Mouse (Mus musculus) forebrain, postnatal 0 days (tissue): ENCODE data around the gene St7l. TPM values are rescaled to one million over a fixed set of nuclear protein-coding genes. Genes with fewer than 3 reads are reported as not detected.

Experiments used
- ATAC-seq: fragments of 200-750 bp; cut with Nextera tagmentation; 2 replicates; pipeline ENCODE4 v1.8.0; 2017; ENCODE audit warnings: mild to moderate bottlenecking, moderate library complexity
- DNase-seq: peaks from one replicate; pipeline ENCODE4 v3.0.0-alpha.2; 2015
- H3K27ac ChIP-seq: fragments of 300-500 bp; sonication (generic); 2 replicates; pipeline ENCODE4 v1.5.1; 2014; ENCODE audit warnings: low read depth, mild to moderate bottlenecking, antibody characterized with exemption, low read length, moderate library complexity, mixed read lengths
- H3K27me3 ChIP-seq: fragments of 300-500 bp; sonication (generic); 2 replicates; pipeline ENCODE4 v1.6.1; 2014; ENCODE audit warnings: mild to moderate bottlenecking, low read length, mixed read lengths; ENCODE audit not compliant: insufficient read depth
- H3K36me3 ChIP-seq: fragments of 300-500 bp; sonication (generic); 2 replicates; pipeline ENCODE4 v1.6.1; 2014; ENCODE audit warnings: mild to moderate bottlenecking, moderate library complexity; ENCODE audit not compliant: insufficient read depth
- H3K4me1 ChIP-seq: fragments of 300-500 bp; sonication (generic); 2 replicates; pipeline ENCODE4 v1.6.1; 2014; ENCODE audit warnings: antibody characterized with exemption; ENCODE audit not compliant: insufficient read depth
- H3K4me2 ChIP-seq: fragments of 300-500 bp; sonication (generic); 2 replicates; pipeline ENCODE4 v1.6.1; 2014; ENCODE audit warnings: low read depth, mild to moderate bottlenecking, moderate library complexity
- H3K4me3 ChIP-seq: fragments of 300-500 bp; sonication (generic); 2 replicates; pipeline ENCODE4 v1.5.1; 2014; ENCODE audit warnings: low read depth, low read length, mixed read lengths
- H3K9ac ChIP-seq: fragments of 300-500 bp; sonication (generic); 2 replicates; pipeline ENCODE4 v1.6.1; 2014; ENCODE audit warnings: mild to moderate bottlenecking
- H3K9me3 ChIP-seq: fragments of 300-500 bp; sonication (generic); 2 replicates; pipeline ENCODE4 v1.6.1; 2016; ENCODE audit warnings: low read length
- CTCF ChIP-seq: sonication (generic); IDR thresholded peaks from 2 replicates; pipeline ENCODE4 v1.5.1; 2016; ENCODE audit warnings: antibody characterized with exemption, control low read depth, low read depth
- WGBS: fragments of 180-500 bp; shearing (Covaris S2); extraction: QIAGEN DNeasy Blood & Tissue Kit; methylation state at CpG from one replicate; pipeline ENCODE4 v1.1.7; 2014; 5-methylcytosine and 5-hydroxymethylcytosine counted together
- polyA plus RNA-seq: library from polyadenylated mRNA; unstranded; fragments of >200 nt; fragmentation: Nextera tagmentation; extraction: Ambion mirVana; gene quantifications from 2 replicates; pipeline ENCODE4 v1.2.1, GENCODE M21; 2015
- total RNA-seq: library from RNA; depleted of rRNA; stranded (reverse); fragments of >200 nt; gene quantifications from 2 replicates; pipeline ENCODE4 v1.2.3, GENCODE M21; 2014

The St7l gene
- total and polyA plus RNA-seq, 2 experiments from 2014 or later, result 35.4 to 46.5 TPM

DNA sequence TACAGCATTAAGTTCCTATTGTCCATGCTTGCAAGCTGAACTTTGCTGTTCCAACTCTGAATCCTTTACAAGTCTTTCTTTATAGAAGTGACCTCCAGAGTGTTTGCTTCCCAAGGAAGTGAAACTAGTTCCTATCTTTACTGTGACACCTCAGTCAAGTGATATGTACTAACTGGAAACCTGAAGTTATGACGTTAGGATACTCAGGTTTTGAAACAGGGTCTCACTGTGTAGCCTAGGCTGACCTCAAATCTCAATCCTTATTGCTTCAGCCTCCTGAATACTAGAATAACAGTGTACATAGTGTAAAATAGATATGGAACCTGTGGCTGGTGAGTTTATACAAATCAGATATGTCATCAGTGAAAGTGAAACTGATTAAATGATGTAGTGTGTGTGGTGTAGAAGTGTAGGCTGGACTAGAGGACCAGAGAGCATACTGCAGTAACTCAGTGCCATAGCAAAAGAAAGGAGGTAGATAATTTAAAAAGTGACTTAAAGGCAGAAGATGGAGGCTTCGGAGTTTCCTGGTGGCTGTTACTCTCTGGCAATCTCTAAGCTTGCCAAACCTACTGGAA, 74.0 kb downstream of the St7l start:
- no peak overlapping the region for H3K4me3 ChIP-seq
- no peak overlapping the region for H3K9ac ChIP-seq
- H3K4me1 ChIP-seq, result no peaks in the 10 kb centered on the region
- TF ChIP-seq CTCF, result no peak
- 87% methylated on average over 2 of the region's 2 CpGs for WGBS
- no peak overlapping the region for H3K27ac ChIP-seq
- no peaks in the 10 kb centered on the region for H3K9me3 ChIP-seq
- H3K36me3 ChIP-seq, result peaks cover 13% of the 10 kb centered on the region; the same call in 1 of the 2 replicates
- ATAC-seq (no peak), DNase-seq (no peak)
- H3K4me2 ChIP-seq, result no peak overlapping the region
- H3K27me3 ChIP-seq, result no peaks in the 10 kb centered on the region

DNA sequence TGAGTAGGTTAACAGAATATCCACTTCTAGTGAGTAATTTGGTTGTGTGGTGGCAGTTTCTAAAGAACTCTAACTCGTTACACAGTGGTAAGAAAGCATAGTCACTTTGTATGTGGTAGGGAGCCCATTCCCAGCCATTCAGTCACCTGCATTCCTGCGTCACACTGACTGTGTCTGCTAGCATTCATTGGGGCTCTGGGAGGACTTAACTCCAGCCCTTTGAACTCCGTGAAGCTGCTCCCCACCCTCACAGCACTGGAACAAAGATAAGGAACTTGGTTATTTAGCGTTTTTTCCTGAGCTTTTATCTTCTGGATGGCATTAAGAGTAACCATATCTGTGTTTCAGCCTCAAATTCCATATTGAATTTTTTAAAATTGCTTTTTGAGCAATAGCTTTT, 74.5 kb downstream of the St7l start:
- ATAC-seq (no peak), DNase-seq (no peak)
- Histone ChIP-seq H3K9ac (no peak overlapping the region), H3K36me3 (peaks cover 15% of the 10 kb centered on the region; the same call in 1 of the 2 replicates), H3K27me3 (no peaks in the 10 kb centered on the region), H3K4me2 (no peak overlapping the region), H3K4me3 (no peak overlapping the region), H3K4me1 (no peaks in the 10 kb centered on the region), H3K9me3 (no peaks in the 10 kb centered on the region), H3K27ac (no peak overlapping the region)
- WGBS, result 25% methylated on average over 4 of the region's 4 CpGs
- no peak for TF ChIP-seq CTCF

DNA sequence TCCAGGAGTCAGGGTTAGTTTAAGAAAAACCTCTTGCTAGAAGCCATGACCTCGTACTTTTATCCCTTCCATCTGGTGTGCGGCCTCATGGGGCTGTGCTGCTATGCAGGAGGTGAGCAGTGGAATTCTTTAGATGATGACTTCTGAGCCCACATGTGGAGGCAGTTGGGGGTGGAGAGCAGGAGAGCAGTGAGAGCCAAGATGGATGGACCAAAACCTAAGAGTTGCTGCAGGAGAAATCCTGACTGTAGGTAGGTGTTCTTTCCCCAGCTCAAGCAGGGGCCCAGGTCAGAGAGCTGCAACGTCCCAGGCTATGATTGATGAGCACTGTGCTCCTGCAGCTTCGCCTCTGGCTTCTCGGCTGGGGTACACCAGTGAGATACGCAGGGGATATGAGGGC, 76.9 kb downstream of the St7l start:
- TF ChIP-seq CTCF, result no peak
- no peaks in the 10 kb centered on the region for H3K4me1 ChIP-seq
- H3K27me3 ChIP-seq, result no peaks in the 10 kb centered on the region
- DNase-seq (no peak), ATAC-seq (no peak)
- no peak overlapping the region for H3K4me2 ChIP-seq
- WGBS, result 76% methylated on average over 6 of the region's 6 CpGs
- no peaks in the 10 kb centered on the region for H3K9me3 ChIP-seq
- no peak overlapping the region for H3K9ac ChIP-seq
- H3K4me3 ChIP-seq, result no peak overlapping the region
- H3K36me3 ChIP-seq, result peaks cover 15% of the 10 kb centered on the region; the same call in 1 of the 2 replicates
- no peak overlapping the region for H3K27ac ChIP-seq

- DNase-seq (no peak), ATAC-seq (no peak)
- Histone ChIP-seq H3K4me2 (no peak overlapping the region), H3K4me3 (no peak overlapping the region), H3K9ac (no peak overlapping the region), H3K4me1 (no peaks in the 10 kb centered on the region), H3K27ac (no peak overlapping the region), H3K27me3 (no peaks in the 10 kb centered on the region), H3K36me3 (peaks cover 15% of the 10 kb centered on the region), H3K9me3 (no peaks in the 10 kb centered on the region)
- 64% methylated on average over 5 of the region's 5 CpGs for WGBS
- TF ChIP-seq CTCF, result no peak
Measured at GRCm38 (mm10) chr3:104942682-104943081, 78.9 kb downstream of the St7l start.

DNA sequence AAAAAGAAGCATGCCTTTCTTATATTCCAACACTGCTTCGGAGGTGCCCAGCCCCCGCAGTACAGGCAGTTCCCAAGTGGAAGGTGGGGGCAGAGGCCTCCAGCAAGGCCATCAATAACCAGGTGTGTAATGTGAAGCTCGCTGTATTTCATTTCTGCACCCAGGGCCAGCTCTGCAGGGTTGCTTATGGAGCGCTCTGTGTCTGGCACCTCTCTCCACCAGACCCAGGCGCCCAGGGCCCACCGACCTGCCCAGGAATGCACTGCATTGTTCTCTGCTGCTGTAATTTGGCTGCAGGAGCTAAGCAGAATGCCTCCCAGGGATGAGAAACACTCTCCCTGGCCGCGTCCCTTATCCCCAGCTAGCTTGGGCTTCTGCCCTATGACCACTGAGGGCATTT, 79.5 kb downstream of the St7l start:
- Histone ChIP-seq H3K4me1 (no peaks in the 10 kb centered on the region), H3K9ac (no peak overlapping the region), H3K27ac (no peak overlapping the region), H3K4me3 (no peak overlapping the region), H3K27me3 (no peaks in the 10 kb centered on the region), H3K9me3 (no peaks in the 10 kb centered on the region), H3K4me2 (no peak overlapping the region), H3K36me3 (peaks cover 15% of the 10 kb centered on the region)
- no peak for ATAC-seq
- WGBS, result 42% methylated on average over 8 of the region's 8 CpGs
- DNase-seq, result no peak
- no peak for TF ChIP-seq CTCF

DNA sequence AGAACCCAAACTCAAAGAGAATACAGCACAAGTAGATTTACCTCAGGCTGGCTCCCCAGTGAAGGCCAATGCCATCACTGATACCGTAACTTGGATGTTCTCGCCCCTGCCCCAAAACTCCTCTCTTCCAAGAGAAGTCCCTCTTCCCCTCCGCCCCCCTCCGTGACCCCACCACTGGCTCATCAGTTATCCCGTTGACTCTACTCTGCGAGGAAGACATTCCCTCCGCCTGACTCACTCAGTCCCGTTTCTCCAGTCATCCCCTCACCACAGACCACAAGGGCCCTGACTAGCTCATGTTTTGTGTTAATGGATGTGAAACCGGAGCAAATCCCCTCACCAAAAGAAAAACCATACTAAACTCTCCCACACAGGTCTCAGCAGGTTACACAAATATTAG, 81.1 kb downstream of the St7l start:
- Histone ChIP-seq H3K9me3 (no peaks in the 10 kb centered on the region), H3K27ac (no peak overlapping the region), H3K36me3 (peaks cover 12% of the 10 kb centered on the region), H3K4me3 (no peak overlapping the region), H3K9ac (no peak overlapping the region), H3K27me3 (no peaks in the 10 kb centered on the region), H3K4me1 (no peaks in the 10 kb centered on the region), H3K4me2 (no peak overlapping the region)
- no peak for TF ChIP-seq CTCF
- no peak for DNase-seq
- ATAC-seq, result no peak
- whole genome bisulfite sequencing, result 93% methylated on average over 9 of the region's 9 CpGs

GRCm38 (mm10) chr3:104950926-104951325, 87.1 kb downstream of the St7l start:
- 97% methylated on average over 12 of the region's 12 CpGs for WGBS

More at GRCm38 (mm10) chr3:104950926-104951325, 87.1 kb downstream of the St7l start:
- H3K27ac ChIP-seq, result no peak overlapping the region
- H3K36me3 ChIP-seq, result peaks cover 9% of the 10 kb centered on the region; the same call in 1 of the 2 replicates
- no peak for ATAC-seq
- no peak overlapping the region for H3K4me3 ChIP-seq
- DNase-seq, result no peak
- no peaks in the 10 kb centered on the region for H3K27me3 ChIP-seq
- H3K4me2 ChIP-seq, result no peak overlapping the region
- H3K4me1 ChIP-seq, result no peaks in the 10 kb centered on the region
- no peak for TF ChIP-seq CTCF
- no peak overlapping the region for H3K9ac ChIP-seq
- H3K9me3 ChIP-seq, result no peaks in the 10 kb centered on the region
